14 mouse cellular contexts compared by ENCODE assay signal in the genomic region with DNA sequence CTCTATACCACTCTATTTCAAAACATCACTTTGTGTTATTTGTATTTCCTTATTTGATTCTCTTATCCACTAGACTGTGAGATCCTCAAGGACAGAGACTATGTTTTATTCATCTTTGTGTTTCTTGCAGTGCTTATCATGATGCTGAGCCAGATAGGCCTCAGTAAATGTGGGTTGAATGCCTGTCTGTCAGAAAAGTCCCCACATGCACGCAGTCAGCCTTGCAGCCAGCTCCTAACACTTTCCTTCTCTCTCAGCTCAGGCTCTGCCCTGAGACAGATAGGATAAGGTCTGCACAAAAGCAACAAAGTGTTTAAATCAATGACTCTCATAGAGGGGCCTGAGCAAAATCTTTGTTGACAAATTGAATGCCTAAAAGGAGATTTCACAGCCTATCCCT.
"Had no signal": no experiment of that assay in that cellular context is flagged by ENCODE, and none has a peak within 500 bp of the region (broad histone marks: within the 10 kb centered on the region; RNA-seq: fewer than 3 reads in every experiment).

No protein-coding gene starts in this region.

- H3K27ac ChIP-seq: midbrain, embryonic 13.5 days; midbrain, embryonic 15.5 days; neural tube, embryonic 12.5 days; stomach, embryonic 15.5 days; stomach, postnatal 0 days had no signal

- H3K4me3 ChIP-seq: megakaryocyte, embryonic 14.5 days; midbrain, embryonic 13.5 days; midbrain, embryonic 15.5 days; neural tube, embryonic 12.5 days; stomach, embryonic 15.5 days had no signal

- ATAC-seq: midbrain, embryonic 13.5 days; midbrain, embryonic 15.5 days had no signal

- DNase-seq: lung, adult 18-20 months; lung, embryonic 14.5 days; lung, postnatal 10 days; lung, postnatal 4 days; right cerebral cortex, postnatal 25 days; thymus, adult 2 months; thymus, postnatal 25 days; thymus, postnatal 4 days had no signal
